Mouse (Mus musculus): ENCODE data around the gene Krt35. TPM values are rescaled to one million over a fixed set of nuclear protein-coding genes. Genes with fewer than 3 reads are reported as not detected.
A peak's percentile ranks its signal among the peaks of the same experiment; 100 is the strongest.

Krt35 gene
- total RNA-seq, 1 experiment = not detected

GRCm38 (mm10) chr11:100073873-100074272, 22.2 kb downstream of the Krt35 start:
- no peak overlapping the region for H3K9ac ChIP-seq (ENCODE audit: insufficient read depth, low read depth, low read length, poor library complexity, severe bottlenecking)
- DNase-seq (ENCODE audit: low read depth, low spot score) = no peak
- in situ Hi-C loops (cut with MboI; ENCODE audit: low sequenced_read_pairs in 2 of 2, unreplicated experiment in 2 of 2) = loop anchor here in 1 of 2 experiments (5.0 kb wide), 1 partner anchor 208 kb away; no protein-coding TSS in a partner anchor

GRCm38 (mm10) chr11:100067293-100068036, 28.6 kb downstream of the Krt35 start:
- DNase-seq (ENCODE audit: low read depth, low spot score) = no peak
- Histone ChIP-seq H3K4me1 (ENCODE audit: control insufficient read depth in 2 of 2, insufficient read depth in 2 of 2, low read length in 2 of 2, poor library complexity in 1 of 2) (no peaks in the 10 kb centered on the region), H3K27ac (ENCODE audit: insufficient read depth, low read depth, low read length, poor library complexity, severe bottlenecking) (no peak overlapping the region), H3K9ac (ENCODE audit: insufficient read depth, low read depth, low read length, poor library complexity, severe bottlenecking) (no peak overlapping the region), H3K4me3 (ENCODE audit: insufficient read depth in 1 of 2, low read depth in 1 of 2, low read length in 2 of 2, poor library complexity in 1 of 2, severe bottlenecking in 1 of 2) (no peak overlapping the region), H3K9me3 (ENCODE audit: control insufficient read depth, insufficient read depth, low read depth, low read length) (no peaks in the 10 kb centered on the region), H3K36me3 (ENCODE audit: control insufficient read depth, insufficient read depth, low read length, poor library complexity, severe bottlenecking) (no peaks in the 10 kb centered on the region)
- in situ Hi-C loops (cut with MboI; ENCODE audit: low sequenced_read_pairs in 2 of 2, unreplicated experiment in 2 of 2) = loop anchor here in 1 of 2 experiments (10.0 kb wide), 1 partner anchor 227 kb away; no protein-coding TSS in a partner anchor
- TF ChIP-seq ZNF384 (IDR thresholded peaks at IDR 0.05; ENCODE audit: low read depth, low read length) (no peak), HCFC1 (IDR thresholded peaks at IDR 0.05; ENCODE audit: borderline replicate concordance, insufficient read depth, low read length) (no peak)

More at GRCm38 (mm10) chr11:100073873-100074272, 22.2 kb downstream of the Krt35 start:
- Histone ChIP-seq H3K9me3 (ENCODE audit: control insufficient read depth, insufficient read depth, low read depth, low read length) (no peaks in the 10 kb centered on the region), H3K27ac (ENCODE audit: insufficient read depth, low read depth, low read length, poor library complexity, severe bottlenecking) (no peak overlapping the region), H3K4me3 (ENCODE audit: insufficient read depth in 1 of 2, low read depth in 1 of 2, low read length in 2 of 2, poor library complexity in 1 of 2, severe bottlenecking in 1 of 2) (no peak overlapping the region), H3K4me1 (ENCODE audit: control insufficient read depth in 2 of 2, insufficient read depth in 2 of 2, low read length in 2 of 2, poor library complexity in 1 of 2) (no peaks in the 10 kb centered on the region), H3K36me3 (ENCODE audit: control insufficient read depth, insufficient read depth, low read length, poor library complexity, severe bottlenecking) (no peaks in the 10 kb centered on the region)
- TF ChIP-seq ZC3H11A (IDR thresholded peaks at IDR 0.05; ENCODE audit: borderline replicate concordance, low read depth, low read length) = no peak
- TF ChIP-seq MAFK (IDR thresholded peaks at IDR 0.05; ENCODE audit: insufficient read depth, low read depth, low read length) = no peak
- TF ChIP-seq HCFC1 (IDR thresholded peaks at IDR 0.05; ENCODE audit: borderline replicate concordance, insufficient read depth, low read length) = no peak
- TF ChIP-seq CHD2 (IDR thresholded peaks at IDR 0.05; ENCODE audit: low read depth, low read length) = no peak
- TF ChIP-seq ZNF384 (IDR thresholded peaks at IDR 0.05; ENCODE audit: low read depth, low read length) = no peak

GRCm38 (mm10) chr11:100066236-100067010, 29.6 kb downstream of the Krt35 start:
- H3K36me3 ChIP-seq (ENCODE audit: control insufficient read depth, insufficient read depth, low read length, poor library complexity, severe bottlenecking) = no peaks in the 10 kb centered on the region
- H3K4me3 ChIP-seq (ENCODE audit: insufficient read depth in 1 of 2, low read depth in 1 of 2, low read length in 2 of 2, poor library complexity in 1 of 2, severe bottlenecking in 1 of 2) = no peak overlapping the region
- in situ Hi-C loops (cut with MboI; ENCODE audit: low sequenced_read_pairs in 2 of 2, unreplicated experiment in 2 of 2) = loop anchor here in 1 of 2 experiments (10.0 kb wide), 1 partner anchor 228 kb away; no protein-coding TSS in a partner anchor
- no peaks in the 10 kb centered on the region for H3K4me1 ChIP-seq (ENCODE audit: control insufficient read depth in 2 of 2, insufficient read depth in 2 of 2, low read length in 2 of 2, poor library complexity in 1 of 2)
- H3K9ac ChIP-seq (ENCODE audit: insufficient read depth, low read depth, low read length, poor library complexity, severe bottlenecking) = no peak overlapping the region
- no peak overlapping the region for H3K27ac ChIP-seq (ENCODE audit: insufficient read depth, low read depth, low read length, poor library complexity, severe bottlenecking)
- DNase-seq (ENCODE audit: low read depth, low spot score) = no peak
- no peaks in the 10 kb centered on the region for H3K9me3 ChIP-seq (ENCODE audit: control insufficient read depth, insufficient read depth, low read depth, low read length)
- TF ChIP-seq HCFC1 (IDR thresholded peaks at IDR 0.05; ENCODE audit: borderline replicate concordance, insufficient read depth, low read length) (no peak), ZNF384 (IDR thresholded peaks at IDR 0.05; ENCODE audit: low read depth, low read length) (no peak), CHD2 (IDR thresholded peaks at IDR 0.05; ENCODE audit: low read depth, low read length) (no peak), ZC3H11A (IDR thresholded peaks at IDR 0.05; ENCODE audit: borderline replicate concordance, low read depth, low read length) (no peak), MAFK (IDR thresholded peaks at IDR 0.05; ENCODE audit: insufficient read depth, low read depth, low read length) (no peak)

GRCm38 (mm10) chr11:100058875-100059274, 37.2 kb downstream of the Krt35 start:
- Histone ChIP-seq H3K4me1 (ENCODE audit: control insufficient read depth in 2 of 2, insufficient read depth in 2 of 2, low read length in 2 of 2, poor library complexity in 1 of 2) (no peaks in the 10 kb centered on the region), H3K36me3 (ENCODE audit: control insufficient read depth, insufficient read depth, low read length, poor library complexity, severe bottlenecking) (no peaks in the 10 kb centered on the region), H3K27ac (ENCODE audit: insufficient read depth, low read depth, low read length, poor library complexity, severe bottlenecking) (no peak overlapping the region), H3K9ac (ENCODE audit: insufficient read depth, low read depth, low read length, poor library complexity, severe bottlenecking) (no peak overlapping the region), H3K9me3 (ENCODE audit: control insufficient read depth, insufficient read depth, low read depth, low read length) (no peaks in the 10 kb centered on the region), H3K4me3 (ENCODE audit: insufficient read depth in 1 of 2, low read depth in 1 of 2, low read length in 2 of 2, poor library complexity in 1 of 2, severe bottlenecking in 1 of 2) (no peak overlapping the region)
- in situ Hi-C loops (cut with MboI; ENCODE audit: low sequenced_read_pairs in 2 of 2, unreplicated experiment in 2 of 2) = no loop called here
- peak; percentile 65 for DNase-seq (ENCODE audit: low read depth, low spot score)
- TF ChIP-seq ZNF384 (IDR thresholded peaks at IDR 0.05; ENCODE audit: low read depth, low read length) (no peak), ZC3H11A (IDR thresholded peaks at IDR 0.05; ENCODE audit: borderline replicate concordance, low read depth, low read length) (peak; percentile 72)

All from ES-E14 (cell line).